Mouse (Mus musculus): Measurements from ENCODE around the gene Grin2c. TPM values are rescaled to one million over a fixed set of nuclear protein-coding genes. Genes with fewer than 3 reads are reported as not detected.

The Grin2c gene
- total RNA-seq (2015) (not detected in 2 replicates), total RNA-seq (2017) (not detected in 2 replicates)

GRCm38 (mm10) chr11:115267061-115267883, at the start of gene Grin2c:
TSS of gene Grin2c (minus strand) at chr11:115267243.
- ATAC-seq (replicated peaks; ENCODE audit: poor library complexity): no peak

- ATAC-seq (replicated peaks; ENCODE audit: poor library complexity): peak; percentile 64; the same call in 1 of the 2 replicates
These were observed 47.2 kb upstream of the Grin2c start for GRCm38 (mm10) chr11:115314249-115314648.

GRCm38 (mm10) chr11:115308781-115309180, 41.7 kb upstream of the Grin2c start:
- ATAC-seq (replicated peaks; ENCODE audit: poor library complexity): no peak

- no peak for ATAC-seq (replicated peaks; ENCODE audit: poor library complexity)
These were observed 39.8 kb upstream of the Grin2c start, which contains the start of gene Otop2 for GRCm38 (mm10) chr11:115306863-115307262. TSS of gene Otop2 (plus strand) at chr11:115307163.

GRCm38 (mm10) chr11:115303167-115303566, 36.1 kb upstream of the Grin2c start:
- no peak for ATAC-seq (replicated peaks; ENCODE audit: poor library complexity)

- ATAC-seq (replicated peaks; ENCODE audit: poor library complexity): no peak
These were observed 34.3 kb upstream of the Grin2c start for GRCm38 (mm10) chr11:115301351-115301750.

GRCm38 (mm10) chr11:115300745-115301144, 33.7 kb upstream of the Grin2c start:
- no peak for ATAC-seq (replicated peaks; ENCODE audit: poor library complexity)

- no peak for ATAC-seq (replicated peaks; ENCODE audit: poor library complexity)
These were observed 31.1 kb upstream of the Grin2c start for GRCm38 (mm10) chr11:115298160-115298559.

GRCm38 (mm10) chr11:115297214-115297826, 30.3 kb upstream of the Grin2c start, which contains the start of gene Fads6:
TSS of gene Fads6 (minus strand) at chr11:115297663.
- ATAC-seq (replicated peaks; ENCODE audit: poor library complexity): peak; percentile 63

GRCm38 (mm10) chr11:115296471-115297210, 29.6 kb upstream of the Grin2c start:
- no peak for ATAC-seq (replicated peaks; ENCODE audit: poor library complexity)

- no peak for ATAC-seq (replicated peaks; ENCODE audit: poor library complexity)
These were observed 28.9 kb upstream of the Grin2c start for GRCm38 (mm10) chr11:115295939-115296338.

- peak; percentile 24; the same call in 1 of the 2 replicates for ATAC-seq (replicated peaks; ENCODE audit: poor library complexity)
These were observed 25.8 kb upstream of the Grin2c start for GRCm38 (mm10) chr11:115292631-115293375.

- no peak for ATAC-seq (replicated peaks; ENCODE audit: poor library complexity)
These were observed 24.5 kb upstream of the Grin2c start for GRCm38 (mm10) chr11:115291503-115291902.

- no peak for ATAC-seq (replicated peaks; ENCODE audit: poor library complexity)
These were observed 23.9 kb upstream of the Grin2c start for GRCm38 (mm10) chr11:115290919-115291318.

- no peak for ATAC-seq (replicated peaks; ENCODE audit: poor library complexity)
These were observed 23.3 kb upstream of the Grin2c start for GRCm38 (mm10) chr11:115290314-115290713.

- ATAC-seq (replicated peaks; ENCODE audit: poor library complexity): no peak
These were observed 22.8 kb upstream of the Grin2c start for GRCm38 (mm10) chr11:115289885-115290284.

- no peak for ATAC-seq (replicated peaks; ENCODE audit: poor library complexity)
These were observed 21.3 kb upstream of the Grin2c start for GRCm38 (mm10) chr11:115288305-115288704.

GRCm38 (mm10) chr11:115287386-115287785, 20.3 kb upstream of the Grin2c start:
- ATAC-seq (replicated peaks; ENCODE audit: poor library complexity): peak; percentile 40

- no peak for ATAC-seq (replicated peaks; ENCODE audit: poor library complexity)
These were observed 19.4 kb upstream of the Grin2c start for GRCm38 (mm10) chr11:115286201-115286993.

- peak; percentile 76 for ATAC-seq (replicated peaks; ENCODE audit: poor library complexity)
These were observed 18.2 kb upstream of the Grin2c start for GRCm38 (mm10) chr11:115285282-115285681.

Measured in megakaryocyte progenitor cell, adult 5-6 weeks (primary cell).